Mouse (Mus musculus): ENCODE measurements around the gene Tmem88b. TPM values are rescaled to one million over a fixed set of nuclear protein-coding genes. Genes with fewer than 3 reads are reported as not detected.

Tmem88b gene
- 62.7 TPM for polyA plus RNA-seq (2015; fragmentation: Illumina TruSeq; extraction: RNeasy Lipid Tissue Mini Kit (QIAGEN cat#74804); ENCODE audit: low read depth, low replicate concordance)

DNA sequence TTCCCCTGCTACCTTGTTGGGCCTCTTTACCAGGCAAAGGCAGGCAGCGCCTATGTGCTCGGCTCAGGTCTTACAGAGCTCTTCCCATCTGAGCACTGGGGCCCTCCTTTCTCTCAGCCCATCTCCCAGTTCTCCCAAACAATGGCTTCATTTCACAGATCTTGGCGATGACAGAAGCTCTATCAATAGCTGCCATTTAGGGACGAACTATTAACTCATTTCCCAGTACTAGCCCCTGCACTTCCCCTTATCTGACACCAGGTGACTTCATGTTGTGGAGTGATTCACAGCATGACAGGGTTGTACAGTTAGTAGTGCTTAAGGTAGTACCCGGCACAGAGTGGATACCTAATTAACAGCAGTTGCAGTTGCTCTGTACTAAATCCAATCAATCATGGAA lies at the start of gene Tmem88b:
Tmem88b (minus strand) TSS at position 56 of the 400 bp plus-strand sequence.

GRCm38 (mm10) chr4:155831205-155831766 lies 45.6 kb upstream of the Tmem88b start, which contains the start of gene Aurkaip1:
TSS of gene Aurkaip1 (plus strand) at chr4:155831272.

GRCm38 (mm10) chr4:155811929-155812664 lies 26.4 kb upstream of the Tmem88b start, which contains the start of gene Ccnl2:
TSS of gene Ccnl2 (plus strand) at chr4:155812489.

DNA sequence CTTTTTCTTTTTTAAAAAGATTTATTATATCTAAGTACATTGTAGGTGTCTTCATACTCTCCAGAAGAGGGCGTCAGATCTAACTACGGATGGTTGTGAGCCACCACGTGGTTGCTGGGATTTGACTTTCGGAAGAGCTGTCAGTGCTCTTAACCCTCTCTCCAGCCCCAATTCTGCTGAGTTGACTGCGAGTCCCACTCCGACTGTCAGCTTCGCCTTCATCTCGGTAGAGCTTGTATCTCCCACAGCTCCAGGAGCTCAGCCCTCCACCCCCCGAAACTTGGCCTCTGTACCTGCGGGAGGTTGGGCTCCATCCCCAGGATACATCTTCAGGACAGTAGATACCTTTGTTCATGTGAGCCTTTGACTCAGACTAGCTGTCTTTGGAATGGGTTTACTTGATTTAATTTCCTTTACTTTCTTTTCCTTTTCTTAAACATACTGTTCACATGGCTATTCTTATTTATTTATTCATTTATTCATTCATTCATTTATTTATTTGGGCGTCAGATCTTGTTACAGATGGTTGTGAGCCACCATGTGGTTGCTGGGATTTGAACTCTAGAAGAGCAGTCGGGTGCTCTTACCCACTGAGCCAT lies 17.2 kb upstream of the Tmem88b start, which contains the start of gene Mrpl20:
Mrpl20 (plus strand) TSS at position 138 of the 599 bp plus-strand sequence.

DNA sequence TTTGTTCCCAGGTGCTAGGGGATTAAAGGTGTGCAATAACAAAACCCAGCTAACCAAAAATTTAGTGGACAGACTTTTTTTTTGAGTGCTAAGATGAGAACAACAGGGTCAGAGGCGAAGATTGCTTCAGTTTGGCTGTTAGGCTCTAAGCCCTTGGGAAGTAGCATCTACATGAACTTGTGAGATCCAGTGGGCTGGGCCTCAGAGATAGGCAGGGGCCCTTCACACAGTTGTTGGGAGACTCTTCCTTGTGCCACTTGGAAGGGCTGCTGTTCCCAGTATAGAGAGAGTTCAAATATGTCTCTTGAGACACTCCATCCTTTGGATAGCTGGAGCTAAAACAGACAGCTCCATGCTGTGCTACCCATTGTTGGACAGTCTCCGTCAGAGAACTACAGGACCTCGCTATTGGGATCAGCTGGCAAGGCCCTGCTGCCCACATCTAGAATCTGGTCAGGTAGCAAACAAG lies 4.4 kb upstream of the Tmem88b start, which contains the start of gene Ankrd65:
Ankrd65 (plus strand) TSS at position 419 of the 469 bp plus-strand sequence.

GRCm38 (mm10) chr4:155774280-155774754 lies 11.4 kb downstream of the Tmem88b start, which contains the start of gene Vwa1:
TSS of gene Vwa1 (minus strand) at chr4:155774698.

DNA sequence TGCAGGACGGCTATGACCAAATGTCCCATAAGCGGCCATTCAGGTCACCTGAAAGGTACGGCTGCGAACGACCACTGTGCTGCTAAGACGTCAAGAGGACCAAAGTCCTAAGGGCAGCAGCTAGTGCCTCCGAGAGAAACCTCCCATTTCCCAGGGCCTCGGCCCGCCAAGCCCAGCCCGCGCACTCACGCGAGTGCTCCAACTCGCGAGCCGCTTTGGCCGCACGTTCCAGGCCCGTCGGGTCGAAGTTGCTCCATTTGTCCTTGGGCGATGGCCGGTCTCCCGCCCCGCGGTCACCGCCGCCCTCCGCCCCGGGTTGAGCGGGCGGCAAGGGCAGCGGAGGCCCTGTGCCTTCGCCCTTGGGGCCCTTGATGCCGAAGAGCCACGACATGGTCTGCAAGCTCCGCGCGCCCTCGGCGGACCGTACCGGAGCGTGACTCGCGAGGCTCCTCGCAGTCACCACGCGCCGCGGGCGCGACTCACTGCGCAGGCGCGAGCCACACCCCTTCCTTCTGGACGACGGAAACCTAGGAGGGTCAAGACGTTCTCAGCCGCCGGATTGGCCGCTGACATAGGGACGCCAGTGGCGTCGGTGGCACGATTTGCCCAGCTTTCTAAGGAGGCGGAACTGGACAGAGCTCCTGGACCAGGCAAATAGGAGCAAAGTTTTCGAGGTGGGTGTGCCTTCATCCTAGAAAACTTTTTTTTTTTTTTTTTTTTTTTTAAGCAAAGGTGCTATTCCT lies 24.9 kb downstream of the Tmem88b start, which contains the start of gene Atad3a:
Atad3a (minus strand) TSS at position 481 of the 743 bp plus-strand sequence.

GRCm38 (mm10) chr4:155734350-155734941 lies 51.2 kb downstream of the Tmem88b start, which contains the start of gene Tmem240:
TSS of gene Tmem240 (plus strand) at chr4:155734800.

Other genes with a start within 250 kb of the Tmem88b start
- gene Nadk, start 223.5 kb downstream of the Tmem88b start, polyA plus RNA-seq (2015; fragmentation: Illumina TruSeq; extraction: RNeasy Lipid Tissue Mini Kit (QIAGEN cat#74804); ENCODE audit: low read depth, low replicate concordance): 56.7 TPM
- 19.6 TPM for gene Slc35e2, start 184.5 kb downstream of the Tmem88b start, polyA plus RNA-seq (2015; fragmentation: Illumina TruSeq; extraction: RNeasy Lipid Tissue Mini Kit (QIAGEN cat#74804); ENCODE audit: low read depth, low replicate concordance)
- gene Cdk11b, start 161.0 kb downstream of the Tmem88b start, polyA plus RNA-seq (2015; fragmentation: Illumina TruSeq; extraction: RNeasy Lipid Tissue Mini Kit (QIAGEN cat#74804); ENCODE audit: low read depth, low replicate concordance): 61.1 TPM
- not detected for gene Gm10563, start 140.5 kb downstream of the Tmem88b start, polyA plus RNA-seq (2015; fragmentation: Illumina TruSeq; extraction: RNeasy Lipid Tissue Mini Kit (QIAGEN cat#74804); ENCODE audit: low read depth, low replicate concordance)
- gene Mmp23, start 132.5 kb downstream of the Tmem88b start, polyA plus RNA-seq (2015; fragmentation: Illumina TruSeq; extraction: RNeasy Lipid Tissue Mini Kit (QIAGEN cat#74804); ENCODE audit: low read depth, low replicate concordance): 2.3 TPM
- 74.7 TPM for gene Mib2, start 116.7 kb downstream of the Tmem88b start, polyA plus RNA-seq (2015; fragmentation: Illumina TruSeq; extraction: RNeasy Lipid Tissue Mini Kit (QIAGEN cat#74804); ENCODE audit: low read depth, low replicate concordance)
- 23.6 TPM for gene Fndc10, start 91.5 kb downstream of the Tmem88b start, polyA plus RNA-seq (2015; fragmentation: Illumina TruSeq; extraction: RNeasy Lipid Tissue Mini Kit (QIAGEN cat#74804); ENCODE audit: low read depth, low replicate concordance)
- gene Ssu72, start 81.1 kb downstream of the Tmem88b start, polyA plus RNA-seq (2015; fragmentation: Illumina TruSeq; extraction: RNeasy Lipid Tissue Mini Kit (QIAGEN cat#74804); ENCODE audit: low read depth, low replicate concordance): 141 TPM
- 47.3 TPM for gene Tmem240, start 51.1 kb downstream of the Tmem88b start, polyA plus RNA-seq (2015; fragmentation: Illumina TruSeq; extraction: RNeasy Lipid Tissue Mini Kit (QIAGEN cat#74804); ENCODE audit: low read depth, low replicate concordance)
- 50.0 TPM for gene Atad3a, start 24.8 kb downstream of the Tmem88b start, polyA plus RNA-seq (2015; fragmentation: Illumina TruSeq; extraction: RNeasy Lipid Tissue Mini Kit (QIAGEN cat#74804); ENCODE audit: low read depth, low replicate concordance)
- 23.2 TPM for gene Vwa1, start 11.2 kb downstream of the Tmem88b start, polyA plus RNA-seq (2015; fragmentation: Illumina TruSeq; extraction: RNeasy Lipid Tissue Mini Kit (QIAGEN cat#74804); ENCODE audit: low read depth, low replicate concordance)
- gene Ankrd65, start 4.6 kb upstream of the Tmem88b start, polyA plus RNA-seq (2015; fragmentation: Illumina TruSeq; extraction: RNeasy Lipid Tissue Mini Kit (QIAGEN cat#74804); ENCODE audit: low read depth, low replicate concordance): not detected
- 214 TPM for gene Mrpl20, start 17.0 kb upstream of the Tmem88b start, polyA plus RNA-seq (2015; fragmentation: Illumina TruSeq; extraction: RNeasy Lipid Tissue Mini Kit (QIAGEN cat#74804); ENCODE audit: low read depth, low replicate concordance)
- gene Ccnl2, start 26.6 kb upstream of the Tmem88b start, polyA plus RNA-seq (2015; fragmentation: Illumina TruSeq; extraction: RNeasy Lipid Tissue Mini Kit (QIAGEN cat#74804); ENCODE audit: low read depth, low replicate concordance): 66.1 TPM
- 148 TPM for gene Aurkaip1, start 45.4 kb upstream of the Tmem88b start, polyA plus RNA-seq (2015; fragmentation: Illumina TruSeq; extraction: RNeasy Lipid Tissue Mini Kit (QIAGEN cat#74804); ENCODE audit: low read depth, low replicate concordance)
- gene Mxra8, start 53.8 kb upstream of the Tmem88b start, polyA plus RNA-seq (2015; fragmentation: Illumina TruSeq; extraction: RNeasy Lipid Tissue Mini Kit (QIAGEN cat#74804); ENCODE audit: low read depth, low replicate concordance): 6.2 TPM
- 77.2 TPM for gene Dvl1, start 61.5 kb upstream of the Tmem88b start, polyA plus RNA-seq (2015; fragmentation: Illumina TruSeq; extraction: RNeasy Lipid Tissue Mini Kit (QIAGEN cat#74804); ENCODE audit: low read depth, low replicate concordance)
- gene Tas1r3, start 77.5 kb upstream of the Tmem88b start, polyA plus RNA-seq (2015; fragmentation: Illumina TruSeq; extraction: RNeasy Lipid Tissue Mini Kit (QIAGEN cat#74804); ENCODE audit: low read depth, low replicate concordance): 0.19 TPM
- 17.8 TPM for gene Cptp, start 83.6 kb upstream of the Tmem88b start, polyA plus RNA-seq (2015; fragmentation: Illumina TruSeq; extraction: RNeasy Lipid Tissue Mini Kit (QIAGEN cat#74804); ENCODE audit: low read depth, low replicate concordance)
- 36.3 TPM for gene Ints11, start 83.7 kb upstream of the Tmem88b start, polyA plus RNA-seq (2015; fragmentation: Illumina TruSeq; extraction: RNeasy Lipid Tissue Mini Kit (QIAGEN cat#74804); ENCODE audit: low read depth, low replicate concordance)
- 37.8 TPM for gene Pusl1, start 105.9 kb upstream of the Tmem88b start, polyA plus RNA-seq (2015; fragmentation: Illumina TruSeq; extraction: RNeasy Lipid Tissue Mini Kit (QIAGEN cat#74804); ENCODE audit: low read depth, low replicate concordance)
- gene Acap3, start 105.9 kb upstream of the Tmem88b start, polyA plus RNA-seq (2015; fragmentation: Illumina TruSeq; extraction: RNeasy Lipid Tissue Mini Kit (QIAGEN cat#74804); ENCODE audit: low read depth, low replicate concordance): 74.8 TPM
- 56.7 TPM for gene Ube2j2, start 158.0 kb upstream of the Tmem88b start, polyA plus RNA-seq (2015; fragmentation: Illumina TruSeq; extraction: RNeasy Lipid Tissue Mini Kit (QIAGEN cat#74804); ENCODE audit: low read depth, low replicate concordance)
- 21.7 TPM for gene C1qtnf12, start 176.4 kb upstream of the Tmem88b start, polyA plus RNA-seq (2015; fragmentation: Illumina TruSeq; extraction: RNeasy Lipid Tissue Mini Kit (QIAGEN cat#74804); ENCODE audit: low read depth, low replicate concordance)
- 10.9 TPM for gene B3galt6, start 206.8 kb upstream of the Tmem88b start, polyA plus RNA-seq (2015; fragmentation: Illumina TruSeq; extraction: RNeasy Lipid Tissue Mini Kit (QIAGEN cat#74804); ENCODE audit: low read depth, low replicate concordance)
- 237 TPM for gene Sdf4, start 207.0 kb upstream of the Tmem88b start, polyA plus RNA-seq (2015; fragmentation: Illumina TruSeq; extraction: RNeasy Lipid Tissue Mini Kit (QIAGEN cat#74804); ENCODE audit: low read depth, low replicate concordance)
- gene Tnfrsf4, start 228.0 kb upstream of the Tmem88b start, polyA plus RNA-seq (2015; fragmentation: Illumina TruSeq; extraction: RNeasy Lipid Tissue Mini Kit (QIAGEN cat#74804); ENCODE audit: low read depth, low replicate concordance): 2.8 TPM
- gene Tnfrsf18, start 240.3 kb upstream of the Tmem88b start, polyA plus RNA-seq (2015; fragmentation: Illumina TruSeq; extraction: RNeasy Lipid Tissue Mini Kit (QIAGEN cat#74804); ENCODE audit: low read depth, low replicate concordance): not detected

Data from brain, adult 10 weeks (tissue).